Comparison of ENCODE assay signal across 26 mouse cellular contexts in genomic region chr12:28690730-28691129, GRCm38 (mm10).
"Had no signal": no experiment of that assay in that cellular context is flagged by ENCODE, and none has a peak within 500 bp of the region (broad histone marks: within the 10 kb centered on the region; RNA-seq: fewer than 3 reads in every experiment).

No protein-coding gene starts in this region.

- ATAC-seq: hindbrain, embryonic 16.5 days; inflammation-experienced regulatory T-cells, adult 6 months; intestine, embryonic 15.5 days; intestine, postnatal 0 days; liver, embryonic 12.5 days had no signal

- H3K4me2 ChIP-seq: heart, embryonic 12.5 days; hindbrain, embryonic 12.5 days; hindbrain, embryonic 14.5 days; intestine, embryonic 15.5 days; kidney, embryonic 15.5 days; limb, embryonic 13.5 days; limb, embryonic 15.5 days; liver, embryonic 12.5 days had no signal

- DNase-seq: gastrocnemius, adult 2 months; gastrocnemius, postnatal 10 days; gastrocnemius, postnatal 25 days; heart, adult 18-20 months; heart, postnatal 10 days; heart, postnatal 4 days; kidney, adult 18-20 months; kidney, adult 8-10 months; kidney, postnatal 14 days; kidney, postnatal 36 days; lung, adult 18-20 months had no signal

- H3K9ac ChIP-seq: heart, embryonic 12.5 days; hindbrain, embryonic 12.5 days; hindbrain, embryonic 14.5 days; intestine, embryonic 15.5 days; kidney, embryonic 15.5 days; limb, embryonic 13.5 days; limb, embryonic 15.5 days; liver, embryonic 12.5 days; liver, embryonic 14.5 days had no signal

- H3K27me3 ChIP-seq: heart, embryonic 12.5 days; hindbrain, embryonic 12.5 days; intestine, embryonic 15.5 days; kidney, embryonic 15.5 days; limb, embryonic 13.5 days; limb, embryonic 15.5 days; liver, embryonic 12.5 days had no signal

- H3K27ac ChIP-seq: gastrocnemius, adult 2 months; heart, embryonic 10.5 days; hindbrain, embryonic 10.5 days; hindbrain, embryonic 12.5 days; hindbrain, embryonic 14.5 days; intestine, embryonic 15.5 days; kidney, embryonic 15.5 days; kidney, postnatal 0 days; limb, embryonic 13.5 days; limb, embryonic 15.5 days; liver, embryonic 12.5 days; liver, embryonic 14.5 days had no signal

- H3K9me3 ChIP-seq: heart, embryonic 10.5 days; heart, embryonic 12.5 days; hindbrain, embryonic 10.5 days; hindbrain, embryonic 12.5 days; intestine, embryonic 15.5 days; kidney, embryonic 15.5 days; limb, embryonic 13.5 days; limb, embryonic 15.5 days; liver, embryonic 12.5 days had no signal

- H3K4me1 ChIP-seq: kidney, embryonic 15.5 days; limb, embryonic 13.5 days; limb, embryonic 15.5 days had no signal

- H3K4me3 ChIP-seq: gastrocnemius, adult 2 months; heart, embryonic 10.5 days; heart, embryonic 12.5 days; hindbrain, embryonic 10.5 days; hindbrain, embryonic 12.5 days; intestine, embryonic 15.5 days; kidney, embryonic 15.5 days; limb, embryonic 13.5 days; limb, embryonic 15.5 days; liver, embryonic 12.5 days had no signal
